Mouse (Mus musculus): ENCODE measurements around the gene Casp14. TPM values are rescaled to one million over a fixed set of nuclear protein-coding genes. Genes with fewer than 3 reads are reported as not detected.

The Casp14 gene
- not detected for polyA plus RNA-seq (2017; shearing (Covaris generic))

DNA sequence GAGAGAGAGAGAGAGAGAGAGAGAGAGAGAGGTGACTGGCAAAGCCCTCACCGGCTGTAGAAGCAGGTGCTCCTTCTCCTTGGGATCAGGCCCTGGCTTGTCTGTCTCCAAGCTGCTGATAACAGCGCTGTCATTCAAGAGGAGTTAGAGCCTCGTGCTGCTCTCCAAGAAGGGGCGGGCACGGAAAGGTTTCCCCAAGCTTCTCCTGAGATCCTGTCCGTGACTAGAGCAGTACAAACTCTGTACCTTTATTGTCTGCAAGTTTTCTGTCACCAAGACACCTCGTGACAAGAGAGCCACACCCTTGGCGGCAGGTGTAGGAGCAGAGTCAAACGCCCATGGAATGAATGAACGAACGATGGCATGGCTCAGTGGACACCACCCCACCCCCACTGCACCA is at the start of gene Casp14:
TSS of gene Casp14 (minus strand) at position 239 of the 400 bp plus-strand sequence.

GRCm38 (mm10) chr10:78752452-78753191 is 34.5 kb upstream of the Casp14 start, which contains the start of gene Ccdc105:
Gene Ccdc105 (minus strand): TSS chr10:78753065.

Other genes with a start within 250 kb of the Casp14 start
- gene Olfr1358, start 200.9 kb downstream of the Casp14 start, polyA plus RNA-seq (2017; shearing (Covaris generic)): not detected
- gene Ilvbl, start 143.9 kb downstream of the Casp14 start, polyA plus RNA-seq (2017; shearing (Covaris generic)): 89.5 TPM
- gene Syde1, start 126.3 kb downstream of the Casp14 start, polyA plus RNA-seq (2017; shearing (Covaris generic)): 1.0 TPM
- gene Olfr1357, start 100.2 kb downstream of the Casp14 start, polyA plus RNA-seq (2017; shearing (Covaris generic)): not detected
- gene Ccdc105, start 34.8 kb upstream of the Casp14 start, polyA plus RNA-seq (2017; shearing (Covaris generic)): not detected
- not detected for gene Slc1a6, start 62.2 kb upstream of the Casp14 start, polyA plus RNA-seq (2017; shearing (Covaris generic))
- not detected for gene Olfr1356, start 133.9 kb upstream of the Casp14 start, polyA plus RNA-seq (2017; shearing (Covaris generic))
- not detected for gene Olfr1355, start 157.2 kb upstream of the Casp14 start, polyA plus RNA-seq (2017; shearing (Covaris generic))
- gene Olfr1354, start 194.9 kb upstream of the Casp14 start, polyA plus RNA-seq (2017; shearing (Covaris generic)): not detected
- gene Olfr8, start 232.3 kb upstream of the Casp14 start, polyA plus RNA-seq (2017; shearing (Covaris generic)): not detected
- not detected for gene Olfr1353, start 245.0 kb upstream of the Casp14 start, polyA plus RNA-seq (2017; shearing (Covaris generic))

Measured in activated CD4-positive, CD25-positive, alpha-beta regulatory T cell, adult 9 weeks (primary cell).